Mouse (Mus musculus): ENCODE results near the gene Plxdc2. TPM values are rescaled to one million over a fixed set of nuclear protein-coding genes. Genes with fewer than 3 reads are reported as not detected.

The Plxdc2 gene
- polyA plus RNA-seq, 1 experiment: 0.29 TPM

DNA sequence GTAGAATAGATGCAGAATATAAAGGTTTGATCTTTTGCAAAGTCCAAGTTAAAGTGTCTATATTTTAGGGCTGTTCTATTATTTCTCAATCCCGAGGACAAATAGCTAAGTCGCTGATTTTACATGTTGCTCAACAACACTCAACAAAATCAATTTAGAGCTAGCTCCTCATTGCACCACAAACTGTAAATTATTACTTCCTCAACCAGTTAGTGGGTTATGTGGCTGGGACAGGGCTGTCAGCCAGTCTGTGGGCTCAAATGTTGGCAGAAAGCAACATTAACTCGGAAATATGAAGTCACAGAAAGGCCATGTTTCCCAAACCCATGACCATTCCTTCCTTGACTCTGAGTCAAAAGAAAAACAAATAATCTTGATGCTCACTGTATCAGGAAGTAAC, 135.1 kb downstream of the Plxdc2 start:
- no peaks in the 10 kb centered on the region for H3K79me3 ChIP-seq (ENCODE audit: low read depth)
- H3K27me3 ChIP-seq (ENCODE audit: control insufficient read depth, insufficient read depth, insufficient read length): no peaks in the 10 kb centered on the region
- H3K79me2 ChIP-seq (ENCODE audit: control insufficient read depth, insufficient read depth): no peaks in the 10 kb centered on the region
- H3ac ChIP-seq (ENCODE audit: control insufficient read depth, insufficient read length, low read depth): no peak overlapping the region
- H3K36me3 ChIP-seq (ENCODE audit: control insufficient read depth, insufficient read depth): no peaks in the 10 kb centered on the region
- TF ChIP-seq MAX (IDR thresholded peaks at IDR 0.05): no peak
- TF ChIP-seq CEBPB (IDR thresholded peaks at IDR 0.05; ENCODE audit: low read depth): peak; percentile 80
- TF ChIP-seq MYOG (IDR thresholded peaks at IDR 0.05; ENCODE audit: control insufficient read depth, extremely low read depth, insufficient read length): no peak
- no peak overlapping the region for H3K4me3 ChIP-seq (ENCODE audit: insufficient read depth, poor library complexity, severe bottlenecking)

DNA sequence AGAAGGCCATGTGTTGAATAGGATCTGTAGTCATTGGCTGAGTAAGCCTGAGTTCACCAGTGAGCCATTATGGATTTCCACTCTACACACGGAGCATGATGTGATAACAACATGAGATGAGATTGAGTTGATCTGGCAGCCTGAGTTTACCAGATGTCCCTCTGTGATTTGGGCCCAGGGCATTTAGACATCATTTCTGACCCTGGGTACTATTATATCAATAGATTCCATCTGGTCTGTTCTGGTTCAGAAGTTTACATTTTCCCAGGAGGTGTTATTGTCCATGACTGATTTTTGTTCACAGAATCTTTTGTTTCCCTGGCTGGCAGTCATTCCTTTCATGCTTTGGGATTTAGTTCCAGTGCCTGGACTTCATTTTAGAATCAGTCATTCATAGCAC, 146.7 kb downstream of the Plxdc2 start:
- H3K79me3 ChIP-seq (ENCODE audit: low read depth): no peaks in the 10 kb centered on the region
- H3K36me3 ChIP-seq (ENCODE audit: control insufficient read depth, insufficient read depth): no peaks in the 10 kb centered on the region
- H3ac ChIP-seq (ENCODE audit: control insufficient read depth, insufficient read length, low read depth): no peak overlapping the region
- no peaks in the 10 kb centered on the region for H3K27me3 ChIP-seq (ENCODE audit: control insufficient read depth, insufficient read depth, insufficient read length)
- H3K4me3 ChIP-seq (ENCODE audit: insufficient read depth, poor library complexity, severe bottlenecking): no peak overlapping the region
- TF ChIP-seq MYOG (IDR thresholded peaks at IDR 0.05; ENCODE audit: control insufficient read depth, extremely low read depth, insufficient read length) (no peak), CTCF (IDR thresholded peaks at IDR 0.05; ENCODE audit: control insufficient read depth, insufficient read depth, insufficient read length) (no peak), MAX (IDR thresholded peaks at IDR 0.05) (no peak), CEBPB (IDR thresholded peaks at IDR 0.05; ENCODE audit: low read depth) (no peak), FOSL1 (IDR thresholded peaks at IDR 0.05; ENCODE audit: insufficient read depth, low read length, poor library complexity, severe bottlenecking) (no peak), MYOD1 (IDR thresholded peaks at IDR 0.05; ENCODE audit: control insufficient read depth, insufficient read length, low read depth) (no peak), USF1 (IDR thresholded peaks at IDR 0.05; ENCODE audit: low read depth) (no peak)
- H3K79me2 ChIP-seq (ENCODE audit: control insufficient read depth, insufficient read depth): no peaks in the 10 kb centered on the region

DNA sequence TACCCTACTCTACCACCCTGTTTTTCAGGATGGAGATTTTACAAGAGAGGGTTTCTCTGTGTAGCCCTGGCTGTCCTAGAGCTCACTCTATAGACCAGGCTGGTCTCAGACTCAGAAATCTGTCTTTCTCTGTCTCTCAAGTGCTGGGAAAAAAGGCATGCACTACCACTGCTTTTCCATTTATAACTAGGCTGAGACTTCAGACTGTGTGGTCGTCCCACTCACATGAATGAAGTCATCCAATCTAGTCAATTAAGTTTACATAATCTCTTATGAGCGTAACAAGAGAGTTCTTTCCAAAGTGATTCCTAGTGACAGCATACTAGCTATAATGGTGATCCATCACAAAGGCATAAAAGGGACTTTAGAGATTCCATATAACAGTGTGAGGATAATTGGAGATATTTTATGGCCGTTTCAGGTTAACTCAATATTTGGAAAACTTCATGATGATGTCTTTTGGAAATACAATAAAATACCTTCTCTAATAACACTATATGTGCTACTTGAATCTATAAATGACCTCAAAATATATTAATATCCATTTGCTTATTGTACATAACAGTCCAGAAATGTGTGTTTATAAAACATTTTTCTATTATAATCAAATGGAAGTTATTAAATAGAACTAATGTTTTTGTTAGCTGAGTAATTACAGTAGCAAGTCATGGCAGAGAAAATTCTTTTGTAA, 151.6 kb downstream of the Plxdc2 start:
- H3K36me3 ChIP-seq (ENCODE audit: control insufficient read depth, insufficient read depth): no peaks in the 10 kb centered on the region
- H3K27me3 ChIP-seq (ENCODE audit: control insufficient read depth, insufficient read depth, insufficient read length): no peaks in the 10 kb centered on the region
- no peaks in the 10 kb centered on the region for H3K79me3 ChIP-seq (ENCODE audit: low read depth)
- H3K79me2 ChIP-seq (ENCODE audit: control insufficient read depth, insufficient read depth): no peaks in the 10 kb centered on the region
- H3K4me3 ChIP-seq (ENCODE audit: insufficient read depth, poor library complexity, severe bottlenecking): no peak overlapping the region
- TF ChIP-seq CEBPB (IDR thresholded peaks at IDR 0.05; ENCODE audit: low read depth) (no peak), FOSL1 (IDR thresholded peaks at IDR 0.05; ENCODE audit: insufficient read depth, low read length, poor library complexity, severe bottlenecking) (no peak), USF1 (IDR thresholded peaks at IDR 0.05; ENCODE audit: low read depth) (no peak), MAX (IDR thresholded peaks at IDR 0.05) (no peak), MYOD1 (IDR thresholded peaks at IDR 0.05; ENCODE audit: control insufficient read depth, insufficient read length, low read depth) (no peak), CTCF (IDR thresholded peaks at IDR 0.05; ENCODE audit: control insufficient read depth, insufficient read depth, insufficient read length) (no peak), MYOG (IDR thresholded peaks at IDR 0.05; ENCODE audit: control insufficient read depth, extremely low read depth, insufficient read length) (no peak)
- no peak overlapping the region for H3ac ChIP-seq (ENCODE audit: control insufficient read depth, insufficient read length, low read depth)

DNA sequence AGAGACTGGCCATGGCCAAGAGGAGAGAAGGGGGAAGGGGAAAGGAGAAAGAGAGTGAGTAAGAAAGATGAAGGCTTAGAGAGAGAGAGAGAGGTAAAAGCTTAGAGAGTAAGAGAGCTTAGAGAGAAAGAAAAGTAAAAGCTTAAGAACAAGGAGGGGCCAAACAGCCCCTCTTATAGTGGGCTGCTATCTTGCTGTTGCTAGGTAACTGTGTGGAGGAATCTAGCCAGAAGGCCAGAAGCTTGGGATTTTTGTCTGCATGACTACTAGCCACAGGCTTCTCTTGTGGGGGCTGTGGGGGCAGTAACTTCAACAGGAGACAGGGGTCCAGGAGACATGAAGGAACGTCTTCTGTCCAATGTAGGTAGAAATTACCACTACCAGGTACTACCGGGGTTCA, 162.0 kb downstream of the Plxdc2 start:
- Histone ChIP-seq H3K79me2 (ENCODE audit: control insufficient read depth, insufficient read depth) (no peaks in the 10 kb centered on the region), H3K79me3 (ENCODE audit: low read depth) (no peaks in the 10 kb centered on the region), H3K4me3 (ENCODE audit: insufficient read depth, poor library complexity, severe bottlenecking) (no peak overlapping the region), H3ac (ENCODE audit: control insufficient read depth, insufficient read length, low read depth) (no peak overlapping the region), H3K36me3 (ENCODE audit: control insufficient read depth, insufficient read depth) (no peaks in the 10 kb centered on the region), H3K27me3 (ENCODE audit: control insufficient read depth, insufficient read depth, insufficient read length) (no peaks in the 10 kb centered on the region)
- TF ChIP-seq MYOG (IDR thresholded peaks at IDR 0.05; ENCODE audit: control insufficient read depth, extremely low read depth, insufficient read length): no peak
- no peak for TF ChIP-seq MYOD1 (IDR thresholded peaks at IDR 0.05; ENCODE audit: control insufficient read depth, insufficient read length, low read depth)
- no peak for TF ChIP-seq CEBPB (IDR thresholded peaks at IDR 0.05; ENCODE audit: low read depth)
- TF ChIP-seq FOSL1 (IDR thresholded peaks at IDR 0.05; ENCODE audit: insufficient read depth, low read length, poor library complexity, severe bottlenecking): no peak

DNA sequence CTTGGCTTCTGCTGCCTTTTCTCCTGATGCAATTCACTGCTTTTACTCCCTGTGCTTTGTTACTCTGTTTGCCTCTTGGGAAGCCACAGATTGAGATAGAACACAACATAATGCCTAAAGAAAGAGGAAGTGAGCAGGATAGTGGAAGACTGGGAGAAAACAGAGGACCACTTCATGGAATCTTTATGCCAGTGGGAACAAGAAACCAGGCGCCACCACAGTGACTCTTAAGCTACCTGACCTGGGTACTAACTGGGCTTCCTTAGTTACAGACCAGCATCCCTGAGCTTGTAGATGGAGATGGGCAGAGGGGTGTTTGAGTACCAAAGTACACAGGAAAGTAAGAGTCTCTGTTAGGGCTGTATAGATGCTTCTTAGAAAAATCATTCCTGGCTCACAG, 167.3 kb downstream of the Plxdc2 start:
- TF ChIP-seq CTCF (IDR thresholded peaks at IDR 0.05; ENCODE audit: control insufficient read depth, insufficient read depth, insufficient read length): no peak
- TF ChIP-seq MYOG (IDR thresholded peaks at IDR 0.05; ENCODE audit: control insufficient read depth, extremely low read depth, insufficient read length): no peak
- TF ChIP-seq MYOD1 (IDR thresholded peaks at IDR 0.05; ENCODE audit: control insufficient read depth, insufficient read length, low read depth): no peak
- TF ChIP-seq MAX (IDR thresholded peaks at IDR 0.05): no peak
- no peak for TF ChIP-seq FOSL1 (IDR thresholded peaks at IDR 0.05; ENCODE audit: insufficient read depth, low read length, poor library complexity, severe bottlenecking)
- no peak for TF ChIP-seq CEBPB (IDR thresholded peaks at IDR 0.05; ENCODE audit: low read depth)
- no peak for TF ChIP-seq USF1 (IDR thresholded peaks at IDR 0.05; ENCODE audit: low read depth)
- Histone ChIP-seq H3K79me3 (ENCODE audit: low read depth) (no peaks in the 10 kb centered on the region), H3K36me3 (ENCODE audit: control insufficient read depth, insufficient read depth) (no peaks in the 10 kb centered on the region), H3K4me3 (ENCODE audit: insufficient read depth, poor library complexity, severe bottlenecking) (no peak overlapping the region), H3K79me2 (ENCODE audit: control insufficient read depth, insufficient read depth) (no peaks in the 10 kb centered on the region), H3K27me3 (ENCODE audit: control insufficient read depth, insufficient read depth, insufficient read length) (no peaks in the 10 kb centered on the region), H3ac (ENCODE audit: control insufficient read depth, insufficient read length, low read depth) (no peak overlapping the region)

DNA sequence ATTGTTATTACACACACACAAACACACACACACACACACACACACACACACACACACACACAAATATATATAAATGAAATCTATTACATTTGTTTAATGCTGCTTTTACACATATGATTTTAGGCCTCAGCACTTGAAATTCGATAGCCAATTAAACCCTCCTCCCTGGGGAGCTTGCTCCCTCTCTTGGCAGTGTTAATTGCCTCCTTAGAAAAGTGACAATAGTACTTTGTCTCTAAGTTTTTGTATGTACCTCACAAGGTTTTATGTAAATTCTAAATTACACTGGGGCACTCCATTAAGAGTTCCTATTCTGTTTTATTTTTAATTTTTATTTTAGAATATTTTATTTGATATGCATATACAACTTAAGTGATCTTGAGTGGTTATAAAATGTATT, 176.1 kb downstream of the Plxdc2 start:
- Histone ChIP-seq H3K27me3 (ENCODE audit: control insufficient read depth, insufficient read depth, insufficient read length) (no peaks in the 10 kb centered on the region), H3K79me2 (ENCODE audit: control insufficient read depth, insufficient read depth) (no peaks in the 10 kb centered on the region), H3ac (ENCODE audit: control insufficient read depth, insufficient read length, low read depth) (no peak overlapping the region), H3K4me3 (ENCODE audit: insufficient read depth, poor library complexity, severe bottlenecking) (no peak overlapping the region), H3K36me3 (ENCODE audit: control insufficient read depth, insufficient read depth) (no peaks in the 10 kb centered on the region), H3K79me3 (ENCODE audit: low read depth) (no peaks in the 10 kb centered on the region)
- TF ChIP-seq CTCF (IDR thresholded peaks at IDR 0.05; ENCODE audit: control insufficient read depth, insufficient read depth, insufficient read length): no peak
